Mouse (Mus musculus): ENCODE measurements around the gene Hmg20b.
A peak's percentile ranks its signal among the peaks of the same experiment; 100 is the strongest.

Hmg20b gene

DNA sequence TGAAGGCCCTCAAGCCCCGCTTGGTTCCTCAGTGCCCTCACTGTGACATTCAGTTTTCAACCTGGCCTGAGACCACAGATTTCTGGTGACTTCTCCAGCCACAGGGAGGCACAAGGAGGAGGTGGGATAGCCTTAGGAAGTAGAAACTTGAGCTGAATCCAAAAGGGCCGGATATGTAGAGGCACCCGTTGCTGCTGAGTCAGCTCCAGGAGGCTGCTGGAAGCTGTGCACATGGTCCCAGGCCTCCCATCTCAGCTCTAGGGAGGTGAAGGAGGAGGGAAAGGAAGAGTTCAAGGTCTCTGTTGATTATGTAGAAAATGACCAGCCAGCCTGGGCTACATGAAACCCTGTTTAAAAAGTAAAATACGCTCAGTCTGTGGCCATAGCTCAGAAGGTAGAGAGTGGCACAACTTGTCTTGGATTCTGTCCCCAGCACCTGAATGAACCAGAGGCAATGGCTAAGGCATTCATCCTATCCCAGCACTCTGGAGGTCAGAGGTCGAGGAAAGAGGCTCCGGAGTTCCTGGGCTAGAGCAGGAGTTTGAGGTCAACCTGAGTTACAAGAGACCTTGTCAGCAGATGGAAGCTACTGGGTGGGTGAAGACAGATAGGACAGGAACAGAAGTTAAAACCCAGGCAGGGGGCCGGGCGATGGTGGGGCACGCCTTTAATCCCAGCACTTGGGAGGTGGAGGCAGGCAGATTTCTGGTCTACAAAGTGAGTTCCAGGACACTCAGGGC is 4.6 kb upstream of the Hmg20b start:
- peak; percentile 76 for DNase-seq (ENCODE audit: low read depth, low spot score)

DNA sequence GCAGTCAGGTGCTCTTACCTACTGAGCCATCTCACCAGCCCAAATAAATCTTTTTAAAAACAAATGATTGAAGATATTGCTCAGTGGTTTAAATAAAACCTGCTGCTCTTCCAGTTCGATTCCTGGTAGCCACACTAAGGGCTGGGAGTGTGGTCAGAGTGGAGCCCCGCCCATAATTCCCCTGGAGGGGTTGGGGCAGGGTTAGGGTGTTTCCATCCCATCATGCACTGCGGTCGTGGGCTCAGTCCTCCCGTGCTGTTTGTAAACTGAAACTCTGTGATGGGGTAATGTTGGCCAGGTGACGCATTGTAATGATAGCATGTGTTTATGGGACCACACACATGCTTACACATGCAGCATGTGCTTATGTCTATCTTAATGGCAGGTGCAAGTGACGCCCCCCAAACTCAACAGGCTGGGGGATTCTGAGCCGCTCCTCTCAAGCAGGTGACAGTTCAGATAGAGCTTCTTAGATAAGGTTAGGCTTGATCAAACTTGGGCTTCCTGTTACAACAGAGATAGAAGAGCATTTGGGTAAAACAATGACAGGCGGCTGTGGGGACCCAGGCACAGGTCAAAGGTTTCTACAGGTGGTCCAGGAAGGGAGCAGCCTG is 1.5 kb upstream of the Hmg20b start:
- peak; percentile 91 for DNase-seq (ENCODE audit: low read depth, low spot score)

DNA sequence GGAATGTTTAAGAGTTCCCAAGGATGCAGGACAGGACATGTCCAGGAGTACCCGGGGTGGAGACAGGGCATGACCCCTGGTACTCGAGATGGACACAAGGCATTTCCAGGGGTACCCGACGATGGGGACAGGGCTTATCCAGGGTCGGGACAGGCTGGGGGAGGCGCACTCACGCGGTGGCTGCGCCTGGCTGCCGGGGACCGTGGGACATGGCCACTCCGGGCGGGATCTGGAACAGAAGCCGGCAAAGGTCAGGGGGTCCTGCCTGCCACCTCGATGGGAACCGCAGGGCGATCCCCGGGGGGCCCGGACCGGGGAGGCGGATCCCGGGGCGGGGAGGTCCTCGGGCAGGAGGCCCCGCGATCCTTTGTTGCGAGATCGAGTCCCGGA is 324 bp downstream of the Hmg20b start:
- no peak for DNase-seq (ENCODE audit: low read depth, low spot score)

DNA sequence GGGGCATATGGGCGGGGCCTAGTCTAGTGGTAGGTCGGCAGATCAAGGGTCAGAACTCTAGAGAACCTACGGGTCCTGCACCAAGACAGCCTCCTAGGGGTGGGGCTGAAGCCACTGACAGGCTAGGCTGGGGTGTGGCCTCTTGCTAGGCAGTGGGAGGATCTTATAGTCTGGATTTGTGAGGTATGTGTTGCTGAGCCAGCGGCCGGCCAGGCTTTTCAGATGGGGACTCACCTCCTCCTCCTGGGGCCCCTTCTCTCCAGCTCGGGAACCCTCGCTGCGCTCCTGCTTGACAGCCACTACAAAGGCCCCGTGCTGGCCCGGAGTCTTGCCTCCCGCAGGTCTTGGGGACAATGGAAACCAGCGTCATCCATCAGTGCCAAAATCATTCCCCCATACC is 1.1 kb downstream of the Hmg20b start:
- peak; percentile 95 for DNase-seq (ENCODE audit: low read depth, low spot score)

DNA sequence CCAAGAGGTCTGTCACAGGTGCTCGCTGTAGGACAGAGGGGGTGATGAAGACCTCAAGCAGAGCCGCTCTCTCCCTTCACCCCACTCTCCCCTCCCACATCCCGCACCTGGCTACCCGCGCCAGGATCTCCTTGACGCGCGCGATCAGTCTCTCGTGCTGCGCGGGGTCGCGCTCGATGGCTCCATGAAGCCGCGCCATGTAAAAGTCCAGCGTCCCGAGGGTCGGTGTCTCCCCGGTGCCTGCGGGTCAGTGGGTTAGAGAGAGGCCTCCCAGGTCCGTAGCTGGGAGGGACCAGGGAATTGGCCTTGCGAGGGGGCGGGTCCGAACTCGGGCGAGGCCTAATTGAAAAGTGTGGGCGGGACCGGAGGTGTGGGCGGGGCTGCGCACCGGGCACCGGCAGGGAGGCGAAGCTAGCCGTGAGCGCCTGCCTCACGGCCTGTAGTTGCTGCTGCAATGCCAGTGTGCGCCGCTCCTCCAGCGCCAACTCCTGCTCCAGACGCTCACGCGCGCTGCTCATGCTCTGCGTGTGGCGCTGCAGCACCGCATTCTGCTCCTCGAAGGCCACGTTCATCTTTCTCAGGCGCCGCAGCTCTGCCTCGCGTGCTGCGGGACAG is 3.7 kb downstream of the Hmg20b start:
- DNase-seq (ENCODE audit: low read depth, low spot score), result peak; percentile 93

DNA sequence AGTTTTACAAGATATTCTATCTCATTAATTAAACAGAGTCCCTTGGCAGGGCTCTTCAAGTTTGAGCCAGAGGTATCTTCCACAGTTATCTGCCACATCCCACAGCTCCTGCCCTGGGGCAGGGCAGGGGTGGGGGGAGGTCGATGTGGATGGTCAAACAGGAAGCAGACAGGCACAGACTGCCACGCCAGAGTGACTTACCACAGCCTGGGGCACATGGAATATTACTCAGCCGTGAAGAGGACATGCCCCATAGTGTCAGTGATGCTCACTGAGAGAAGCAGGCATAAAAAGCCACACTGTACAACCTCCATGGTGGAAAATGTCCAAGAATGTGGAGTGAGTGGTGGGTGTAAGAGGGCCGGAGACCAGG is 5.1 kb downstream of the Hmg20b start:
- no peak for DNase-seq (ENCODE audit: low read depth, low spot score)

DNA sequence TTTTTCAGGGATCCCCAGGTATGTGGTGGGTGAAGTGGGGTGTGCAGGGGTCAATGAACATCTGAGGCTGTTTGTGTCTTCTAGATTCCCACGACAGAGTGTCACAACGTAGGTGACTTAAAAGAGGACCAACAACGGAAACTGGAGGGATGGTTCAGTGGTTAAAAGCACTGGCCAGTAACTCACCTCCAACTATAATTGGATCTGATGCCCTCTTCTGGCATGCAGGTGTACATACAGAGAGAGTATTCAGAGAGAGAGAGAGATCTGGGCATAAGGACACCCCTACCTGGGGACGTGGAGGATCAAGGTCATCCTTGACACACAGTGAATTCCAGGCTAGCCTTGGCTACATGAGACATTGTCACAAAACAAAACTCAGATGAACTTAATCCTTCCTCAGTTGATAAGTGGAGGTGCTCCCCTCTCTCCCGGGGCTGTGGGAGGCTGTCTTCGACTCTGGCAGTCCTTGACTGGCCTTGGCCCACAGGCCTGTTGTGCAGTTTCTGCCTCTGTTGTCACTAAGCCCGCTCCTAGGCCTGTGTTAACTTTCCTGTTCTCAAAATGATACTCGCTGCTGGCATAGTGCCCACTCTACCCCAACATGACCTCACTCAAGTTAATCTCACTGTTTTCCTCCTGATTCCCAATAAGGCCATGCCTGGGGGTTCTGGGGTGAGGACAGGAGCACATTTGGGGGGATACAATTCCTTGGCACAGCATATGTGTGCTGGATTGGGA is 5.7 kb downstream of the Hmg20b start:
- no peak for DNase-seq (ENCODE audit: low read depth, low spot score)

DNA sequence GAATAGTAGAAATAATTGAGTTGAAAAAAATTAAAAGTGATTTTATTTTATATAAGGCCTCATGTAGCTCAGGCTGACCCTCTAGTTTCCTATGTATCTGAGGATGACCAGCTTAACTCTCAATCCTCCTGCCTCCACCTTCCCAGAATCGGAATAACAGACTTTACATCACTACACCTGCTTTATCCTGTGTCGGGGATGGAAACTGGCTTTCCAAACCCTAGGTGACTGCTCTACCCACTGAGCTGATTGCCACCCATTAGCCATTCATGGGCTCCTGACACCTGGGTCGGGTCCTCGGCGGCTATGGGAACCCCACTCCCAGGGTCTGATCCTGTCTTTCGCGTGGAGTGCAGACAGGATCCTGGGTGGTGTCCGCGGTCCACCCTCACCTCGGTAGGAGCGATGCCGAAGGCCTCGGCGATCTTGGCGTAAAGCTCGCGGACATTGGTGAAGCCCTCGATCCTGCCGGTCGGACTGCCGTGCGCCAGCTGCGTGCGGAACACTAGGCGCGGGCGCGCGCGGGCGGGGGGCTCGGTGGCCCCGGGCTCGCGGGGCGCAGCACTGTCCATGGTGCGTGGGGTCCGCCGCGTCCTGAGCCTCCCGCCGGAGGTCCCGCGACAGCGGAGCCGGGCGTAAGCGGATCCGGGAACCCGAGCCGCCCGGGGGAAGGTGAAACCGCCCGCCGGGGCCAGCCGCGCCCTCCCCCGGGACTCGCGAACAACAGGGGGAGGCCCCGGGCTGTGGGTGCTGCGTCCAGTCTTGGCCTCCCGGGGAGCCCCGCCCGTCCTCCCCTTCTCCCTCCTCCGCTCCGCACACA is 7.4 kb downstream of the Hmg20b start, which contains the start of gene Gipc3:
Gene Gipc3 (minus strand): TSS at position 581 of the 820 bp plus-strand sequence.
- no peak for DNase-seq (ENCODE audit: low read depth, low spot score)

DNA sequence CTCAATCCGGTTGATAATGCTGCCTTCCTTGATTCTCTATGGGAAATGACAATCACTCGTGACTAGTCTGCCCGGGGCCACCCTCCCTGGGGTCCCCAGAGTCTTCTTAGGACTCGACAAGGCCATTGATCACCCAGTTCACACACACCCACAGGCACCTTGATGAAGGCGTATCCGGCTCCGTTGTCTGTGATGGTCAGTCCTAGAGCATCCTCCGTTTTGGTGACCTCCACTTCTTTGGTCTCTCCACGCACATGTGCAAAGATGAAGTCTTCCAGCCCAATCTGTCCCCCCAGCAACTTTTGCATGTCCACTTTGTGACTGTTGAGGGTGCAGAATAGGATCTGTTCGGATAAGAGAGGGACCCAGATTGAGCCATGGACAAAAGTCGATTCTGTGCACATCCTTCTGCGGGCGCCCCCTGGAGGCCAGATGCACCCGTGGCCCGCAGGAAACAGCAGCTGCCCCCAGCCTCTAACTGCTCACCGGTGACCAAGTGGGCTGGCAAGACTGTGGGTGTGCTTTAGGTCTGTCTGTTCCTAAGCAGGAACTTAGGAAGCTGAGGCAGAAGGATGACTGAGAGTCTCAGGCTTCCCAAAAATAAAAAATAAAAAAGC is 8.8 kb downstream of the Hmg20b start:
- DNase-seq (ENCODE audit: low read depth, low spot score), result peak; percentile 80

DNA sequence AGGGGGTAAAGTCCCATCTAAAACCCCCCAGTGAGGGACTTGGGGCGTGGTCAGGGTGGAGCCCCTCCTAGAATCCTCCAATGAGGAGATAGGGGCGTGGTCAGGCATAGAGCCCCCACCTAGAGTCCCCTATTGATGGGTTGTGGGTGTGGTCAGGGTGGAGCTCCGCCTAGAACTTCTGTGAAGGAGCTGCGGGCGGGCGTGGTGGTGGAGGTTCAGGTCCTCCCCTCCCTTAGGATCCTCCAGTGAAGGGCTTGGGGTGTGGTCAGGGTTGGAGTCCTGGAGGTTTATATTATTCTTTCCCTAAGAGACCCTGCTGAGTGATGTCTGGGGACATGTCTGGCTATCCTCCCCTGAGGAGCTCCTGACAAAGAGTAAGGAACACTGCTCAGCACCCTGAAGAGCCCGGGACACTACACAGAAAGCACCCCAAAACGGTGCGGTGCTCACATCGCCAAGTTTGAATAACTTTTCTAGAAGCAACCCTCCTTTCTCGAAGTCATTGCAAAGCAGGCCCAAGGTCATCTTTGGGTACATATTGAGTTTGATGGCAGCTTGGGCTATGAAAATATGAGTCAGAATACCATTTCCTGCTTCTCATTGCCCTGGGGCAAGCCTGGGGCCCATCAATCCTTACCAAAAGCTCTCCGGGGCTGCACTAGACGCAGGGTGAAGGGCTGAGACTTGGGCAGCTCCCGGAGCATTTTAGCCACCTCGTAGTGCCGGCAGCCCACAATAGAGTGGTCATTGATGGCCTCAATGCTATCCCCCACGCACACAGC is 9.5 kb downstream of the Hmg20b start:
- DNase-seq (ENCODE audit: low read depth, low spot score), result peak; percentile 94

DNA sequence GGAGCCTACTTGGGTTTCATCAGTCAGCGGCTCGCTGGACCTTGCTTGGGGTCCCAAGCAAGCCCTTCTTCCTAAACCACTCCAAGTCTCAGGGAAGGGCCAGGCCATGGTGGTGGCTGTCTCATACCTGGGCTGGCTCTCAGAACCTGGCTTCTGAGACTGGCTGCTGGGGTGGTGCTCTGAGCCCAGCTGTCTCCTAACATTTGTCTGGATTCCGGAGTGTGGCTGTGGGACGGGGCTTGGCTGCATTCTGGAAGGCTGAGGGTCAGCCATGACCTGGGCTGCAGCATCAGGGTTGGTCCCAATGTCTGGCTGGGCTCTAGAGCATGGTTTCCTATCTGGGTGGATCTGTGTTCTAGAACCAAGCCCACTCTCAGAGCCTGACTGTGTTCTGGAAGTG is 13.7 kb downstream of the Hmg20b start:
- no peak for DNase-seq (ENCODE audit: low read depth, low spot score)

DNA sequence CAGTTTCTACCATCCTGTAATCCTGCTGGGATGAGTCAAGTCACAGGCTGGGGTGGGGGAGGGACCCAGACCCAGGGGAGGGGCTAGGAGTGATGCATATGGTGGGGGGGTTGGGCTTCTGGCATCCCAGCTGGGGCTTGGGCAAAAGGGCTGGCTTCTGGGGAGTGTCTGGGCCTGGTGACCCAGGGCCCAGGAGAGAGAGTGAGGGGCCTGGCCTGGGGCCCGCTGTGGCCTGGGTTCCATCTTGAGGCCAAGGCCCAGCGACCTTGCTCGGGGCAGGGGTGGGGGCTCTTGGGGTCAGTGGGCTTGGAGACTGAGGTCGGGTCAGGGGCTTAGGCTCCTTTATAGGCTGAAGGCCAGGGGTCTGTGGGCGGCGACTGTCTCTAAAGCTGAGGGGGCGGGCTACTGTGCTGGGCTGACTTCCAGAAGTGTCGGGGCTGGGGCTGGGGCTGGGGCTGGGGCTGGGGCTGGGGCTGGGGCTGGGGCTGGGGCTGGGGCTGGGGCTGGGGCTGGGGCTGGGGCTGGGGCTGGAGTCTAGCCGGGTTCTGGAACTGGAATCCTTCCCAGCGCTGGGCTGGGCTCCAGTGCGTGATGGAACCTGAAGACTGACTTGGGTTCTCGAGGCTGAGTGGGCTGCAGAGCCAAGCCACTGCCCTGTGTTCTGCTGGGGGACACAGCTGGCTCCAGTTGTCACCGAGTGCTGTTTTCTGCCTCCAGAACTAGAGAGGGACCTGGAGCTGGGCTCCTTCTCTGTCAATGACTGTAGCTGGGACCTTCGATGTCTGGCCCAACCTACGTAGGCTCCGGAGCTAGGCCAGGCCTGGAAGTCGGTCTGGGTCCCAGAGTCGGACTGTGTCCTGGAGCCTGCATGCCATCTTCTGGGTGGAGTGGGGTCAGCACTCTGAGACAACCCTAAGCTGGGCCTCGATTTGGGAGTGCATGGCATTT is 14.6 kb downstream of the Hmg20b start:
- DNase-seq (ENCODE audit: low read depth, low spot score), result peak; percentile 58

DNA sequence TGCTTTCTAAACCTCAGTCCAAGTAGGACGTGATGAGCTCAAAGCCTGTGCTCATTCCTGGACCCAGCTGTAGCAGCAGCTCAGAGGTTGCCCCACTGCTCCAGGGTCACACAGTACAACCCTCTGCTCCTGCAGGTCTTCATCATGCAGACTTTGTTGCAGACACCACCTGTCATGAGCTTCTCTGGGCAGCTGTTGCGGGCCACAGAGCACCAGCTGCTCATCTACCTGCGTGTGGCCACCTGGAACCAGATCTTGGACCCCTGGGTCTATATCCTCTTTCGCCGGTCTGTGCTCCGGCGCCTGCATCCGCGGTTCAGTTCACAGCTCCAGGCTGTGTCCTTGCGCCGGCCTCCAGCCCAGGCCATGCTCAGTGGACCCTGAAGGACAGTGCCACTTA is 16.0 kb downstream of the Hmg20b start:
- no peak for DNase-seq (ENCODE audit: low read depth, low spot score)

DNA sequence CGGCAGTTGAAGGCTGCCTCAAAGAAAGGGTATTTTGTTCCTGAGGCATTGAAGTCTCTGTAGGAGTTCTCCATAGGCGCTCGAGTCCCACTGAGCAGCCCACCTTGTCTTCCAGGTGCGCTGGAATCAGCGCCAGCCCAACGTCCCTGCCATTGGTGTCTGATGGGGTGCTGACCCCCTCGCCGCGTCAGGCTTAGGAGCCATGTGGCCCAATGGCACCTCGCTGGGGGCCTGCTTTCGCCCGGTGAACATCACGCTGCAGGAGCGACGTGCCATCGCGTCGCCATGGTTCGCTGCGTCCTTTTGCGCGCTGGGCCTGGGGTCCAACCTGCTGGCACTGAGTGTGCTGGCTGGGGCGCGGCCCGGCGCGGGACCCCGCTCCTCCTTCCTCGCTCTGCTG is 18.0 kb downstream of the Hmg20b start:
- DNase-seq (ENCODE audit: low read depth, low spot score), result no peak

DNA sequence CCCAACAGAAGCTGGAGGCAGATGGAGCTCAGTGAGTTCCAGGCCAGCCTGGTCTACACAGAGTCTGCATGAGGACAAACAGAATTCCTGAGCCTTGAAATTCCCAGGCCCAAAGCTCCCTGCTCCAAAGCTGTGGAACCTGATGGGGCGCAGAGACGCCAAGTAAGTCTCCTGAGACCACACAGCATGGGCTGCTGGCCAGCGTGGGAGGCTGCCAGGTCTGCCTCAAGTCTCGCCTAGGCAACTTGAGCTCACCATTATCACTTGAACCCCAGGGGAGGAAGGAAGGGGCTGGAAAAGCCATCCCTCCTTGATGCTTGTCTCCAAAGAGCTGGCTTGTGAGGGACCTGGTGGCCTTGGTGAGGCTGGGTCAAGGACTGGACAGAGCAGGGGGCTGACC is 20.3 kb downstream of the Hmg20b start:
- no peak for DNase-seq (ENCODE audit: low read depth, low spot score)

DNA sequence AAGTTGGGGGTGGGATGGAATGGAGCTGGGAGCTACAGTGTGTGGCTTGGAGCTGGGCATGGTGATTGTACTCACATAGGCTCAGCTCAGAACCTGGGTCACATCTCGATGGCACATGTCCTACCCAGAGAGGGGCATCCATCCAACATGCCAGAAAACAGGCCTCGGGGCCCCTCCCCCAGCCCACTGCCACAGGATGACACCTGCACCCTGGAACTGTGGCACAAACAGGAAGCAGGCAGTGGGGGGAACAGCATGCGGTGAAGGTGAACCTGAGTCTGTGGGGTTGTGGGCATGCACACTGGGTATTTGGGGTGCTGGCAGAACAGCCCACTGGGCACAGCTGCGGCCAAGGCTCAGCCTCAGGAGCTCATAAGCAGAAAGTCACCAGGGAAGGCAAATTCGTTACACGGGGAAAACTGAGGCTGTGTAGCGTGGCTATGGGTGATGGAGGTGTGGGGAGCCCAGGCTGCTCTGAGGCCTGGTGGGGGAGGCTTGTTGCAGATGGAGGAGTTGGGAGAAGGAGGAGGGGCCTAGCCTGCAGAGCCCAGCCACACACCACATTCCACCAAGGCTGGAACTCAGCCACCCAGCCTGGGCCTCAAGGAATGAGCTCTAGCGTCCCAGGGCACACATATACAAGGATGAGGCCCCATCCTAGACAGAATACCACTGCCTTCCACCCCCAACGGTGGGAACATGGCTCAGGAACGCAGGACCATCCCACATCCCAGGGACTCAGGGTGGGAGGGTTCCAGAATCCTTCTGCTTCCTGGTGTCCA is 20.9 kb downstream of the Hmg20b start:
- DNase-seq (ENCODE audit: low read depth, low spot score), result no peak

DNA sequence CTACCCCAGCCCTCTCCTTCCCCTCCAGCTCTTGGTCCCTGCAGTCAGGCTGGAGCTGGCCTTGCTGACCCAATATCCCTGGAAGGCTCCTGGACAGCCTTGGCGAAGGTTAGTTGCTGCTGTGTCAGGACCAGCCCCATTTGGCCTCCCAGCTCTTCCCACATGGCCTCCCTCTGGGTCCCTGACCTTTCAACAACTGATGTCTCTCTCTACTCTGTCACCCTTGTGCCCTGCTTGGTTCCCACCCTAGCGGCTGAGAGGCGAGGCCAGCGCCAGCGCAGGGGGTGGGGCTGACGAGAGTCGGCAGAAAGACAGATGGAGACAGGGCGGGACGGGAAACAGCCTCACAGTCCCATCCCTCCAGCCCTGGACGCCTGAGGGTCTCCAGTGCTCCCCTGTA is 21.9 kb downstream of the Hmg20b start, which contains the start of gene Tbxa2r:
Gene Tbxa2r (plus strand): TSS at position 346 of the 400 bp plus-strand sequence.
- DNase-seq (ENCODE audit: low read depth, low spot score), result no peak

DNA sequence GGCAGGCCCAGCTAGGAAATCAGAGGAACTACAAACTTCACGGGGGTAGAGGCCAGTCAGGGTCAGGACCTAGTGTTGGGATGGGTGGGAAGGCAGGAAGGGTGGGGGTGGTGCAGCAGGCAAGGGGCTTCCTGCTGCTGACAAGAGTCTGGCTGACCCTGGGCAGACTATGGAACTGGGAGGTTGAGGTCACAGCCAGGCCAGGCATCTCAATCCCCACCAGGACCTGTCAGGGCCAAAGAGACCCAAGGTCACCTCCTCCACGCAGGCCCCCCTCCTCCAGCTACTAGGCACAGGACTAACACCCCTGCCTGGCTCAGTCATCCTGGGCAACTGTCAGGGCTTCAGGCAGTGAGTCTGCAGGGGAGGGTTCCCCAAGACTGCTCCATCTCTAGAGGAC is 22.3 kb downstream of the Hmg20b start:
- DNase-seq (ENCODE audit: low read depth, low spot score), result no peak
